Mouse (Mus musculus) embryo, embryonic 10 days (tissue): ENCODE measurements around the gene Zbtb37.

Experiments
- DNase-seq: peaks from one replicate; pipeline ENCODE4 v3.0.0-alpha.2; 2015; ENCODE audit warnings: low spot score

Gene Zbtb37

DNA sequence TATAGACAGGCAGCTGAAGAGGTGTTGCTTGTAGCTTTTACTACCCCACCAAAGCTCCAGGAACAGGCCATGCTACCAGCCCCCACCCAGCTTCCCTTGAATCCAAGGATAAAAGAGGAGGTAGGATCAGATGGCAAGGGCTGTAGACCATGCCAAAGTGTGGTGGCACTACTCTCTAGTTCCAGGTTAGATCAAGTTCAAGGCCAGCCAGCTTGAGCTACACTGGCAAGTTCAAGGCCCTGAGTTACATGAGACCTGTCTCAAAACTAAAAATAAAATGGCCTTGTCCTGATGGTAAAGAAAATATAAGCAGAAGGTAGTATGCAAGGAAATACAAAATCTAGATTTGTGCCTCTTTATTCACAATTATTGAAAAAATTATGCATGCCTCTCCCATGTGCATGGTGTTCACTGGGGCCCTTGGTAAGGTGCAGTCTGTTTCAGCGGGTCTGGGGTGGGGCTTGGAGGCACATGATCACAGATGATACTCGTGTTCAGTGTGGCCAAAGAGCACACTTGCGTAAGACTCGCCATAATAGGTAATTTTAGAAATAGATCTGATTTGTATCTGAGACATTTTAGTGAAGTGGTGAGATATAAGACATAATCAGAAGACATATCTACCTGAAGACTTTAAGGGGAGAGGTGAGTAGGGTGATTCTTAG is 56.4 kb downstream of the Zbtb37 start, which contains the start of gene Serpinc1:
Serpinc1 (plus strand) TSS at position 515 of the 665 bp plus-strand sequence.
- no peak for DNase-seq

DNA sequence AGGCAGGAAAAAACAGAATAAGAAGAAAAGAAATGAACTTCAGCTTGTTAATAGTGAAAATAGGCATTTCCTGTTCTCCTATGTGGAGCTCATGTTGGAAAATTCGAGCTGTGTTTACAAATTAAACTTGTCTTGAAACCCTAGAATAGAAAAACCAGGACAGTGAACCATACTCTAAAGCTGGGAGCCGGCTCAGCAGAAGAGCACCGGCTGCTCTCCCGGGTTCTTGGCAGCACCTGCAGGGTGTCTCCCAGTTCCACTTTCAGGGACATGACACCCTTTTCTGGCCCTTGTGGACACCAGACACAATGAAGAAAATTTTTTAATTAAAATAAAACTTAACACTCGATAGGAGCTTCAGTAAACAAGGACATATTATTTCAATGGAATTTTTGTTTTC is 66.0 kb downstream of the Zbtb37 start:
- DNase-seq: no peak

DNA sequence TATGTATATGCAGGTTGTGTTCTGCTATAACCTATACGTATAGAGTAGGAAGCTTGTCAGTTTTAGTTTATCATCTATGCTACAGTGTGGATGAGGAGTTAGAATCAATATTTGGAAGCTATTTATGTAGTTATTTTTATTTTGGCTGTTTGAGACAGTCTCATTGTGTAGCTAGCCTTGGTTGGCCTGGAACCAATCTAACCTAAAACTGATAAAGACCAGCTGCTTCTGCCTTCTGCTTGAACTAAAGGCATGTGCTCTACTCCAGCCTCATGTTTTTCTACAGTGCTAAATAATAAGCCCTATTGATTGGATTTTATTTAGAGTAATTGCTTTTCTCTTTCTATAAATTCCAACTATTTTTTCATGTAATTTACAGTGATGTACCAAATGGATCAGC is 67.4 kb downstream of the Zbtb37 start:
- DNase-seq: no peak

DNA sequence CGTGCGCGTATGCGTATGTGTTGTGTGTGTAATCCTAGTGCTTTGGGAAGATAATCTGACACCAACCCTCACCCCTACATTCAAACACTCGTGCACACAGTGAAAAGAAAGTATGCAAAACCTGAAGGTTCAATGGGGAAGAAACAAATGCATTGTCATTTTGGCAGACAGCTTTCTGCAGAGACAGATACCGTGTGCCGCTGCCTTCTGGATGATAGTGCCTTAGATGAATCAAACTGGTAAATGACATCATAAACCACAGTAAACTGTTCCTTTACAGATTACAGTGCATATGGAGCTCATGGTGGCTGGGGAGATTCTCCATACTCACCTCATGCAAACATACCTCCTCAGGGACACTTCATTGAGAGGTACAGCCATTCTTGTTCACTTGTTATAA is 71.5 kb downstream of the Zbtb37 start:
- no peak for DNase-seq
